Mouse (Mus musculus) lung, adult 2 months (tissue): ENCODE measurements around the gene Cd8b1. TPM values are rescaled to one million over a fixed set of nuclear protein-coding genes. Genes with fewer than 3 reads are reported as not detected.

ENCODE experiments used
- DNase-seq: peaks from one replicate; pipeline ENCODE4 v3.0.0; 2022
- H3K4me1 ChIP-seq: fragments of 200-500 bp; 2 replicates; pipeline ENCODE4 v1.6.1; 2011; ENCODE audit warnings: low read length; ENCODE audit not compliant: control insufficient read depth, insufficient read depth
- H3K4me3 ChIP-seq: fragments of 200-500 bp; replicated peaks from 2 replicates; pipeline ENCODE3; 2011; ENCODE audit warnings: low read depth, mild to moderate bottlenecking, control low read depth, low read length; ENCODE audit errors: extremely low read depth
- CTCF ChIP-seq: fragments of 200-500 bp; IDR thresholded peaks from 2 replicates; pipeline ENCODE4 v1.5.1; 2011; ENCODE audit warnings: mild to moderate bottlenecking, low read length, control low read depth; ENCODE audit not compliant: insufficient read depth
- POLR2A ChIP-seq: fragments of 200-500 bp; IDR thresholded peaks from 2 replicates; pipeline ENCODE4 v1.6.1; 2011; ENCODE audit warnings: low read depth, mild to moderate bottlenecking, control low read depth, low read length, borderline replicate concordance; ENCODE audit errors: extremely low read depth
- WGBS: fragments of 180-500 bp; shearing (Covaris S2); methylation state at CpG from one replicate; pipeline ENCODE4 v1.1.7; 2018; 5-methylcytosine and 5-hydroxymethylcytosine counted together
- polyA plus RNA-seq: library from polyadenylated mRNA; depleted of rRNA; stranded (reverse); fragments of >200 nt; gene quantifications from 2 replicates; pipeline ENCODE4 v1.2.3, GENCODE M21; 2012; rRNA removed

The Cd8b1 gene
- polyA plus RNA-seq = 2.5 and 3.0 TPM in 2 replicates

- 78% methylated on average over 7 of the region's 7 CpGs for WGBS
These were observed at the start of gene Cd8b1 for GRCm38 (mm10) chr6:71322491-71322921. Gene Cd8b1 (plus strand): TSS chr6:71322788.

GRCm38 (mm10) chr6:71273715-71274114 lies 48.9 kb upstream of the Cd8b1 start:
- 81% methylated on average over 1 of the region's 1 CpGs for WGBS
- Histone ChIP-seq H3K4me3 (no peak overlapping the region), H3K4me1 (peaks cover 8% of the 10 kb centered on the region)
- no peak for TF ChIP-seq CTCF
- no peak for TF ChIP-seq POLR2A
- DNase-seq = no peak

More at GRCm38 (mm10) chr6:71322491-71322921, at the start of gene Cd8b1:
- DNase-seq = no peak
- Histone ChIP-seq H3K4me3 (no peak within 1 kb of the TSS), H3K4me1 (no peaks in the 10 kb centered on the region)
- no peak for TF ChIP-seq POLR2A
- TF ChIP-seq CTCF = no peak

- DNase-seq = no peak
- H3K4me1 ChIP-seq = peaks cover 8% of the 10 kb centered on the region
- TF ChIP-seq CTCF (no peak), POLR2A (no peak)
- 84% methylated on average over 1 of the region's 1 CpGs for WGBS
- H3K4me3 ChIP-seq = no peak overlapping the region
These were observed 48.0 kb upstream of the Cd8b1 start for GRCm38 (mm10) chr6:71274621-71275020.

DNA sequence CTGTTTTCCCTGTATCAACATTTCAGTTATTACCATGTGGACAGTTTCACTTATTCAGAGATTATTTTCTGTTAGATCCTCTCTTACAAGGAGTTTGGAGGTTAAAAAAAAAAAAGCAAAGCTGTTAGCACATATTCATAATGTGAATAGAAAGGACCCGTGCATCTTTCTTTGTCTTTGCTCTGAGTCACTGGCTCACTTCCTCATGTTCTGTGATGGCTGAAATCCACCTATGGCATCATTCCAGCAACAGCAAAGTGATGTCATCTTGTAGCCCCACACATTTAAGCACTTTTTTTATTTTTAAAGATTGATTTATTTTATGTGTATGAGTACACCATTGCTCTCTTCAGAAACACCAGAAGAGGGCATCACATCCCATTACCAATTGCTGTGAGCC lies 43.2 kb upstream of the Cd8b1 start:
- Histone ChIP-seq H3K4me3 (no peak overlapping the region), H3K4me1 (no peaks in the 10 kb centered on the region)
- no peak for DNase-seq
- WGBS = 12% methylated on average over 1 of the region's 1 CpGs
- TF ChIP-seq POLR2A = no peak
- TF ChIP-seq CTCF = no peak

GRCm38 (mm10) chr6:71293509-71293908 lies 29.1 kb upstream of the Cd8b1 start:
- no peak for DNase-seq
- H3K4me3 ChIP-seq = no peak overlapping the region
- 63% methylated on average over 14 of the region's 14 CpGs for WGBS
- H3K4me1 ChIP-seq = no peaks in the 10 kb centered on the region
- no peak for TF ChIP-seq CTCF
- no peak for TF ChIP-seq POLR2A

DNA sequence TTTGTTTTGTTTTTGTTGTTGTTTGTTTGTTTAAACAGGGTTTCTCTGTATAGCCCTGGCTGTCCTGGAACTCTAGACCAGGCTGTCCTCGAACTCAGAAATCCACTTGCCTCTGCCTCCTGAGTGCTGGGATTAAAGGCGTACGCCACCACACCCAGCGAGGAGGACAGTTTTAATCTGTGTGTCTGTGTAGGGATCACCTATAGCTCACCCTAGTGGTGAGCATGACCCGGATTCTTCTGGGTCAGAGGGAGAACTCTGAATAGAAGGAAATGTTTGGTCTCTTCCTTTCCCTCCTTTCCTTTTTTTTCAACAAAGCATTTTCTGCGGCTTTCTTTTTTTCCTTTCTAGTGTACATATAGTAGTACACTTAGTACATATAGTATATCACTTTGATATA lies 27.3 kb upstream of the Cd8b1 start:
- TF ChIP-seq CTCF = no peak
- no peak for TF ChIP-seq POLR2A
- Histone ChIP-seq H3K4me3 (no peak overlapping the region), H3K4me1 (no peaks in the 10 kb centered on the region)
- 72% methylated on average over 6 of the region's 6 CpGs for WGBS
- DNase-seq = no peak

DNA sequence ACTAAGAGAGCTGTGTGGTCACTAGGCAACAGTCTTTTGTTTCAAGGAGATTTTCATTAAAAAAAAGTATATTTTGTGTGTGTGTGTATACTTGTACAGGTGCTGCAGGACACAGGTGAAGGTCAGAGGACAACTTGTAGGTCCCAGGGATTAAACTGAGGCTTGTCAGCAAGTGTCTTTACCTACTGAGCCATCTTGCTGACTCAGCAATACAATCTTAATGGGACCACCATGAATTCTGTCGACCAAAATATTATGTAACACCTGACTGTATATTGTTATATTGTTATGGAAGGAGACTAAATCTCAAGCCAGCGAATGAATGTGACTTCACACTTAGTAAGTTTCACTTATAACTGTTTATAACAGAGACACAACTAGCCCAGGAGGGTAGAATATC lies 24.5 kb upstream of the Cd8b1 start:
- TF ChIP-seq CTCF (no peak), POLR2A (no peak)
- no peak for DNase-seq
- Histone ChIP-seq H3K4me3 (no peak overlapping the region), H3K4me1 (no peaks in the 10 kb centered on the region)
- 67% methylated on average over 2 of the region's 2 CpGs for WGBS

DNA sequence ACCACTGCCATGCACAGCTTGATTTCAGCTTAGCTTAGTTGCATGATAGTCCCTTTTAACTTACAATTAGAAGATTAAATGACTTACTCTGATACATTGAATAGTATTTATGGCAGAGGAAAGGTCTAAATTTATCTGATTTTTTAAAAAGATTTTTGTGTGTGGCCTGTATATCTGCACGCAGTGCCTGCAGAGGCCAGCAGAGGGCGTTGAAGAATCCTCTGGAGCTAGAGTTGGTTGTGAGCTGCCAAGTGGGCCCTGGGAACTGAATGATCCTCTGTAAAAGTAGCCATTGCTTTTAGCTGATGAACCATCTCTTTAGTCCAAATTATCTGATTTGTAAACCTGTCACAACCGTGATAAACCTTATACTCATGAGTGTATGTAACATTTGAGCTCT lies 23.8 kb upstream of the Cd8b1 start:
- Histone ChIP-seq H3K4me1 (no peaks in the 10 kb centered on the region), H3K4me3 (no peak overlapping the region)
- WGBS = 42% methylated on average over 3 of the region's 3 CpGs
- no peak for DNase-seq
- peak; percentile 66 for TF ChIP-seq CTCF
- TF ChIP-seq POLR2A = no peak

- no peak for DNase-seq
- no peak for TF ChIP-seq CTCF
- TF ChIP-seq POLR2A = no peak
- Histone ChIP-seq H3K4me3 (no peak overlapping the region), H3K4me1 (no peaks in the 10 kb centered on the region)
- WGBS = 62% methylated on average over 6 of the region's 6 CpGs
These were observed 20.4 kb upstream of the Cd8b1 start for GRCm38 (mm10) chr6:71302097-71302731.

DNA sequence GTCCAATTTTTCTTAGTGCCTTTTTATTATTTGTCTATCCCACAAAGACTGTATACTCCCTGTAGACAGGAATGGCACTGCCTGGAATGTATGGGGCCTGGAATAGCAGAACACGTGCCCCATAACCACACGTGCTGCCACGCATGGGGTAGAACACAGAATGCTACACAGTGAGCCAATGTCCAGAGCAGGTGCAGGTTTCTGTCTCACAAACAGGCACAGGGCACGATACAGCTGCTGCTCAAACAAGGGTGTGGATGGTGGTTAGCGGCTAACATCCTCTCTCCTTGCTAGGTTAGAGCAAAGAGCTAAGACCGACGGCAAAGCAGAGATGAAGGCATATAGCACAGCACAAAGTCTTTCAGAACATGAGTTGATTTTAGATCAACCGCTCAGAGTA lies 15.1 kb upstream of the Cd8b1 start:
- DNase-seq = no peak
- 82% methylated on average over 8 of the region's 8 CpGs for WGBS
- Histone ChIP-seq H3K4me3 (no peak overlapping the region), H3K4me1 (no peaks in the 10 kb centered on the region)
- TF ChIP-seq POLR2A (no peak), CTCF (no peak)
